Mouse (Mus musculus): ENCODE measurements around the gene Defb35.

DNA sequence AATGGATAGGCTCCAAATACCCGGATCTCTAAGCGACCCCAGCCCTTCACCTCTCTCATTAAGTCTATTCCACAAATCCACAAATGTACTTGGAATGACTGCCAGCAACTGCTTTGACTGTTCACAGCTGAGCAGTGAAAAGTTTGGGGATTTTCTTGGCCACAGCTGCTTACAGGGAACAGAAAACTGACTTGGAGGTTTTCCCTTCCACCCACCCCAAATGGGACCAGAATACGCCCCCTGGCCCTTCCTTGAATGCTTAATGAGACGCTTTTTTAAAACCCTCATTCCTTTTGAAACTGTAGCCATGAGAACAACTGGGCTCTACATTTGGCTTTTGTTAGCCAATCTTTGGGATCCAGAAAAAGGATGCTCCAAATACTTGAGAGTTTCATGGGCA is 40.0 kb downstream of the Defb35 start:
- no peak for TF ChIP-seq USF1 (IDR thresholded peaks at IDR 0.05; ENCODE audit: low read depth)
- TF ChIP-seq CTCF (IDR thresholded peaks at IDR 0.05; ENCODE audit: control insufficient read depth, insufficient read depth, insufficient read length) = no peak
- TF ChIP-seq MAX (IDR thresholded peaks at IDR 0.05) = no peak
- TF ChIP-seq MYOG (IDR thresholded peaks at IDR 0.05; ENCODE audit: control insufficient read depth, extremely low read depth, insufficient read length) = no peak

All from C2C12 (cell line).